Mouse (Mus musculus) natural killer cell, adult 2 months (primary cell): ENCODE data around the gene Dnajc11.

Source experiments
- DNase-seq, 2 experiments: peaks; one replicate each; pipeline ENCODE4 v3.0.0; 2022; ENCODE audit warnings: low spot score in 2 of 2

Dnajc11 gene

GRCm38 (mm10) chr4:151933505-151934214, at the start of gene Dnajc11:
Dnajc11 (plus strand) TSS chr4:151933691.
- DNase-seq = peak; percentile 95 to 97

- no peak for DNase-seq
These were observed 40.2 kb upstream of the Dnajc11 start for GRCm38 (mm10) chr4:151893241-151893640.

- no peak for DNase-seq
These were observed 38.6 kb upstream of the Dnajc11 start for GRCm38 (mm10) chr4:151894926-151895325.

DNA sequence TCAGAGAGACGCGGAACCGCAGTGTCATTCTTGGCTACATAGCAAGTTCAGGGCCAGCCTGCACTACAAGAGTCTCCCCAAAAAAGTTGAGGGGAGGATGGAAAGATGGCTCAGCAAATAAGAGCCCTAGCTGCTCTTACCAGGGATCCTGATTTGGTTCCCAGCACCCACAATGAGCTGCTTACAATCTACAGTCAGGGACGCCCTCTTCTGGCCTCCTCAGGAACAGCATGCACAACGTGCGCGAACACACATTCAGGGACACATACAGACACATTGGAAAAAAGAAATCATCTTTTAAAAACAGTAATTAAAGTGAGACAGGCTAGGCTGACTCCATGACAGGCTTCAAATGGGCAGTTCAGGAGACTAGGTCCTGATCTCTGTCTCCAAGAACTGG, 37.9 kb upstream of the Dnajc11 start:
- DNase-seq = no peak

DNA sequence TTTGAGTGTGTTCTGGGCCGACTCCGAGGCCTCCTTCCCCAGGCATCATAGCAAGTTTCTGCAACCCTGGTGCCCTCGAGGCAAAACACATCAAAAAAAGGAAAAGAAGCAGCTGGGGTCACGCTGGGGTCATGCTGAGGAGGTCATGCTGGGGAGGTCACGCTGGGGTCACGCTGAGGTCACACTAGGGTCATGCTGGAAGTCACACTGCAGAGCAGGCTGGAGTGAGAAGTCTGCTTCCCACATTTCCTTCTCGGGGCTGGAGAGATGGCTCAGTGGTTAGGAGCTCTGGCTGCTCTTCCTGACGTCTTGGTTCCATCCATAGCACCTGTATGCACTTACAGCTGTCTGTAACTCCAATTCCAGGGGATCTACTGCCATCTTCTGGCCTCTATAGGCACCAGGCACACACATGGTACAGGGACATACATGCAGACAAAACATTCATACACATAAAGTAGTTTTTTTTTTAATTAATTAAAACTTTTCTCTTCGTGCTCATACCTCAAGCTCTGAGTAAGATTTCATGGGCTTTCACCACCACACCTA, 36.3 kb upstream of the Dnajc11 start:
- DNase-seq = no peak

GRCm38 (mm10) chr4:151898600-151899245, 34.8 kb upstream of the Dnajc11 start:
- DNase-seq = no peak

DNA sequence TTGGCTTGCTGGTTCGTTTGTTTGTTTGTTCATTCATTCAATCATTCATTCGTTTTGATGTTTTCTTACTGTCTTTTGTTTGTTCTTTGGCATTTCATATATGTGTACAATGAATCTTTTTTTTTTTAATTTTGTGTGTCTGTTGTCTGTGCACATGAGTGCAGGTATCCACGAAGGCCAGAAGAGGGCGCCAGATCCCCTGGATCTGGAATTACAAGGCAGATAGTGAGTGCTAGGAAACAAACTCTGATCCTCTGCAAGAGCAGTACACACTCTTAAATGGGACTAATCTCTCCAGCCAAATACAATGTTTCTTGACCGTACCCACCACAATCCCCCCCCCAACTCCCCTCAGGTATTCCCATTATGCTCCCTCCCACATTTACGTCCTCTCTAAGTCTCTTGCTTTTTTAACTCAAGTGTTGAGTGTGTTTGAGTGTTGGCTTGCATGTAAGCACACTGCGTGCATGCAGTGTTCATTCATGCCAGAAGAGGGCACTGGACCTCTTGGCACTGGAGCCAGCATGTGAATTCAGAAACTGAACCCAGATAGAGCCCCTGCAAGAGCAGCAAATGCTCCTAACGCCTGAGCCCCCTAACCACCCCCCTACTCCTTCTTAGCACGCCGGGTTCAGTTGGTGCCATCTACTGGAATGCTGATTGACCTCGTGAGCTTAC, 33.6 kb upstream of the Dnajc11 start:
- DNase-seq = no peak

DNA sequence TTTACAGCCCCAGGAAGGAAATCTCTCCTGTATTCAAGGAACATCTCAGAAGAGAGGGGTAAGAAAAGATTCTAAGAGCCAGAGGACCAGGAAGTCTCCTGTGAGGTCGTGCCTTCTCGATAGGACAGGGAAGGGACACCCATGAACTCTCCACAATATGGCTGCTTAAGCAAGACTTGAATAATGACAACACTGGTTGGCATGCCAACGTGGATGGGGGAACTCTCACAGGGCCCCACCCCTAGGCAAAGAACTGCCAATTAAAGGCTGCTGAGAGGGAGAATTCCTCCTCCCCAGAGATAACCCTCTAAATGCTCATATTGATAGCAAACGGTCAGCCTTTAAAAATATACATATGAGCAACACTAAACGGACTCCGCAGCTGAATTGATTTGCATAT, 32.8 kb upstream of the Dnajc11 start:
- DNase-seq = no peak

GRCm38 (mm10) chr4:151901422-151901821, 32.1 kb upstream of the Dnajc11 start:
- DNase-seq = peak in 1 of 2 experiments; percentile 9

- no peak for DNase-seq
These were observed 31.3 kb upstream of the Dnajc11 start for GRCm38 (mm10) chr4:151902046-151902688.

DNA sequence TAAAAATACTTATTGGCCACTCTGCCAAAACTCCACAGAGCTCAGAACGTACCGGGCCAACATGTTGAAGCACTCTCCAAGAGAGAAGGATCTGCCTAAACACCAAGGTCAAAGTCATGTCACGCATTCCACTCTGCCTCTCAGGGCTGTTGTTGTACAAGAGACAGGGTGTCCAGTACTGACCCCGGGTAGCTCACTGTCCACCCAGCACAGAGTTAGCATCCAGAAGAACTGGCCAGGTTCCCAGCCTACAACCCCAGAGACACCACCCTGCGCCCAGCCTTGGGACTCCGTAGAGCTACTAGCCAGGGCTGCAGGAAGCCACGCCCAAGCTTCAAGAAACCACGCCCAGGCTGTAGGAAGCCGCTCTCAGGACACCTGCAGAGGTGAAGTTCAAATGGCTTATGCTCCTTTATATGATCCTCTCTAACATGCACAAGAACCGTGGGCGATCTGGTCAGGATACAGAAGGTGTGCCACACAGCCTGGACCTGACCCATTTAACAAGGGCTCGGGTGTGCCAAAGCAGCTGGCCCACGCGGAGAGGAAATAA, 30.7 kb upstream of the Dnajc11 start:
- no peak for DNase-seq

- no peak for DNase-seq
These were observed 29.4 kb upstream of the Dnajc11 start for GRCm38 (mm10) chr4:151904098-151904497.

DNA sequence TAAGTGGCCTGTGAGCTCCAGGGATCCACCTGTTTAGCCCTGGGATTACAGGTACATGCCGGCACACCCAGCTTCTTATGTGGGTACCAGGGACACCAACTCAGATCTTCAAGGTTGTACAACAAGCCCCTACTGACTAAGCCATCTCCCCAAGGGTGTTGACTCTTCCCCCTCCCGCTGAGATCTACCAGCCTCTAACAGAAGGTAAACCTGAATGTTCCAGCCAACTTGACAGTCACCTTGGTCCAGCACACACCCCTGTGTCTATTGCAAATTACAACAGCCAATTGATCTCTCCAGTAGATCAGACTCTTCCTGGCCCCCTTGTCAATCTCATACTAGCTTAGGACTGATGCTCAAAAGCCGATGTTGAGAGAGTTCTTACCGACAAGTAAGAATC, 27.9 kb upstream of the Dnajc11 start:
- no peak for DNase-seq

DNA sequence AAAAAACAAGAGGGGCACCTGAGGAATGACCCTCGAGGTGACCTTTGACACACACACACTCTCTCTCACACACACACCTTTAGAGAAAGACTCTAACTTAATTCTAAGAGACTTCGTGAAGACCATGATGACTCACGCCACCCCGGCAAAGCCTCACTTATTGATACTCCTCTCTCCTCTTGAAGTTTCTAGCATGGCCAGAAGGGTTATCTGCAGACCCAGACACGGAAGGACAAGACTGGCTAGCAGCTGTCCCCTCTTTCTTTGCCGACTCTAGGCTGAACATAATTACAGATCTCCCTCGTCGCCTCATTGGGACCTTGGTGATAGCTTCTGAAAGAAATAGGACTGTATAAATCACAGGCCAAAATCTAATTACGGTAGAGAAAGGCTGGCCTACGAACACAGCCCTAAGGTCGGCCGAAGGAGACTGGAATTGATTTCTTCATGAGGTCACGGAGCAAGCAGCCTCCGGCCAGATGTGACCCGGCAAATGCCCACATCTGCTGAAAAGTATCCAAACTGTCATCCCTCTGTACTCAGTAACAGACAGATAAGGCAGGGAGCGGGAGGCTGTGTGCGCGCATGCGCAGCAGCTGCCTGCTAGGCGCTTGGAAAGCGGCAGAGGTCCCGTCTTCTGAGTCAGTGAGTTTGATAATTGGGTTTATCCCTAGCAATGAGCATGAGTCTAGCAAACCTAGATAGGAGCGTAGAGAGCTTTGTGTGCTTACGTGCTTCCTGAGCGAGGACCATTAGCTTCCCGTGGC, 25.7 kb upstream of the Dnajc11 start:
- no peak for DNase-seq

DNA sequence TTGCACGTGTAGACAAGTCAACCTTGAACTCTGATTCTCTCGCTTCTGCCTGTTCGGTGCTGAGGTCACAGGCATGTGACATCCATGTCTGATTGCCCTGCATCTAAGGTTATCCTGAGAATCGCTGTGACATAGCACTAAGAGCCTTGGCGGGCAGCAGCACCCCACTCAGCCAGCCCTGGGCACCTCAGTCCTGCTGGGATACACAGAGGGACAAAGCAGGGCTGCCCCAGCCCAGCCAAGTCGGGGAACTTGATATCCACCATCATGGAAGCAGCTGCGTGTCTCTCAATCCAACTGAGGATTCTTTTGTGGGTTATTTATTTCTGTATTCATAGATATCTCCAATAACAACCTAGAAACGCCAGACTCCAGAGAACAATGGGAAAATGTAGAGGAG, 24.7 kb upstream of the Dnajc11 start:
- DNase-seq = no peak

GRCm38 (mm10) chr4:151916271-151916670, 17.2 kb upstream of the Dnajc11 start:
- no peak for DNase-seq

GRCm38 (mm10) chr4:151919135-151919840, 14.2 kb upstream of the Dnajc11 start:
- DNase-seq = no peak

- DNase-seq = peak; percentile 18 to 42
These were observed 13.4 kb upstream of the Dnajc11 start for GRCm38 (mm10) chr4:151919900-151920643.

- DNase-seq = no peak
These were observed 11.4 kb upstream of the Dnajc11 start for GRCm38 (mm10) chr4:151922124-151922523.
